Mouse (Mus musculus) lung, postnatal 0 days (tissue): ENCODE results near the gene Aldh1l1.

Experiments used
- CTCF ChIP-seq: IDR thresholded peaks from 2 replicates; pipeline ENCODE4 v1.5.1; 2016; ENCODE audit warnings: antibody characterized with exemption, mild to moderate bottlenecking
- EP300 ChIP-seq: IDR thresholded peaks from 2 replicates; pipeline ENCODE4 v1.6.1; 2016; ENCODE audit warnings: antibody characterized with exemption, mild to moderate bottlenecking, control low read depth

DNA sequence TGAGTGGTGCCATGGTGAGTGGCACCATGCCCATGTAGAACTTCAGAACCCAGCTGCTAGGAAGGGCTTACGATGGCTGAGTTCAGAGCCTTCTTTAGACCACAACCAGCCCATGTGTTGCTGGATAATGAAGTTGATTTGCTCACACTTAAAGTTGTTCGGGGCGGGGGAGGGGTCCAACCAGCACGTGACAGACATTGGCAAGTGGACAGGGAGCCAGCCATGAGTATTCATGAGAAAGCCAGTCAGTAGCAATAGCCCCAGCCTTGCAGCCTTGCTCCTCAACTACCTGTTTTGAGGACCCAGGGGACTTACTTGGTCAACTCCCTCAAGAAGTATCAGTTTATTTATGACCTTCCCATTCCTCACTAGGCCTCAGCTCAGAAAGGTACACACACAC is 158.7 kb downstream of the Aldh1l1 start:
- TF ChIP-seq CTCF (no peak), EP300 (no peak)
